Mouse (Mus musculus) embryo, embryonic 10 days (tissue): ENCODE measurements around the gene B3galt5.

Source experiments
- DNase-seq: peaks from one replicate; pipeline ENCODE4 v3.0.0-alpha.2; 2015; ENCODE audit warnings: low spot score

The B3galt5 gene

DNA sequence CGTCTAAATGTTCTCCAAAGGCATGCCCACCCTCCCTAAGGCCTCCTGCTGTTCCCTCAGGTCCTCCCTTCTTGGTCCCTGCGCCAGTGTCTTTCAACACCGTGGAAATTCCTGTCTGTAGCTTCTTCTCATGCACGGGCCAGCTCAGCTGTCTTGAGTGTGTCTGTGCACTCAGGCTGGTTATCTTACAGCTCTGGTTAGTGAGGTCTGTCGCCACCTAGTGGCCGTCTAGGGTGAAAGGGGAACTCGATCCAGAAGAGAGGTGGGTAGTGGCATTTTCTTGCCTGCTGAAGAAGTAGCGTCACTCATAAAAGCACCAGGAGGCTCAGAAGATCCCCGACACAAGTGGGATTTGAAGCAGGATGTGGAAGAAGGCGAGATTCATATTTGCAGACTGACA, 109.5 kb downstream of the B3galt5 start:
- DNase-seq: peak; percentile 93

DNA sequence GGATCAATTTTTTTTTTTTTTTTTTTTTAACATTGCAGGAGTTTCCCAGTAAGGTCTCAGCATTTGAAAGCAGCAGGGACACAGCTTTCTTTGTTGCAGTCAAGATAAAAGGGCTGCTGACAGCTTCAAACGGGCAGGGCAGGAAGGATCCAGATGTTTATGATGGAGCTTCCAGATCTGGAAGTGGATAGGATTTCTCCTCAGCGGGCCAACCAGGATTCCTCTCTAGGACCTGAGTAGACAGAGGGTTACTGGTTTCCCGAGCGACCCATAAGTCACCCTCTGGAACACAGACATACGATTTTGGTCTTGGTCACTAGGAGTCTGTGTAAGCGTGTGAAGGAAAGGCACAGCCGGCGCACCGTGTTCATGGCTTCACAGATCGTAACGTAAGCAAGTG, 112.5 kb downstream of the B3galt5 start:
- peak; percentile 30 for DNase-seq

DNA sequence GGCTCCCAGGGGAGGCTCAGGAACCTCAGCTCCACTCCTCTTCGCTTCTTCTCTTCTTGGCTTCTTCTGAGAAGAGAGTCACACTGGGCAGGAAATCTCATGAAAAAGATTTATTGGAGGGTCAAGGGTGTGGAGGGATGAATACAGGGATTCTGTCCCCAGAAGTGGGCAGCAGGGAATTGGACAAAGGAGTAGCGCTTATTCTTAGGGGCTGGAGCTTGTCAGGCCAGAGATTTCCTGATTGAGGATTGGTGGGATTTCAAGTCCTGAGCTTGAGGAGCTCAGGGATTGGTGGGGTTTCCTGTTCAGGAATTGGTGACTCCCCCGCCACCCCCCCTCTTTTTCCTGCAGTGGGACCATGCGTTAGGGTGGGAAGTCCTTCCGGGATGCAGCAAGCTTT, 113.2 kb downstream of the B3galt5 start:
- no peak for DNase-seq

DNA sequence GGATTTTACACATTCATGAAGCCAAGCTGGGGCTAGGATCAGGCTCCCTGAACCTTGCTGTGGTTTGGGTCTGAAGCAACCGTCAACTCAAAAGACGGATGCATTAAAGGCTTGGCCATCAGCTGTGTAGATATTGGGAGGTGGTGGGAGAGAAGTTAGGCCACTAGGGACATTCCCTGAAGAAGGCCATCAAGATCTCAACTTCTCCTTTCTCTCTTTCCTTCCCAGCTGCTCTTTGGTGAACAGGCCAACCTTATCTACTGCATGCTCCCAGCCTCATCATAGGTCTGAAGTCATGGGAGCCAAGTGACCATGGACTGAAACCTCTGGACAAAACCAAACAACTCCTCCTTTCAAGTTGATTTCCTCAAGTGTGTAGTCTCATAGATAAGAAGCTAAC, 115.9 kb downstream of the B3galt5 start:
- no peak for DNase-seq

DNA sequence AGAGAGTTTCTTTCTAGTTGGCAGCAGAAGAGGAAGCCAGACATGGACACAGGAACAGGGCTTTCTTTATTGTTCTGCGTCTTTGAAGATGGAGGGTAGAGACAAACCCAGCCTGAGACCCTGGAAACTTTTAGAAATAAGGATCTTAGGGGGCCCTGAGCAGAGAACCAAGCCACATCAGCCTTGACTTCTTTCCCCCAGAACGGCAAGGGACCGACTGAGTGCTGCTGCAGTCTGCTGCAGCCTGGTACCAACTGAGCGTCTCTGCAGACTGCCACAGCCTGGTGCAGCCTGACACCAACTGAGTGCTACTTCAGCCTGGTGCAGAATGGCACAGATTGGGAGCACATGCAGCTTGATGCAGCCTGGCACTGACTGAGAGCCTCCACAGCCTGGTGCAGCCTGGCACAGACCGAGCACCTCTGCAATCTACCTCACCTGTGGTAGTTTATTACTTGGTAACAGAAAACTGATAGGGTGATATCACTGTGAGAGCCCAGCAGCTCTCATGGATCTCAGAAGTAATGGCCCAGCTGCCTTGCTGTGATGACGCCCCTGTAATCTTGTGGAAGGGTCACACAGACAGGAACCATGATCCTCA, 117.8 kb downstream of the B3galt5 start:
- DNase-seq: no peak

DNA sequence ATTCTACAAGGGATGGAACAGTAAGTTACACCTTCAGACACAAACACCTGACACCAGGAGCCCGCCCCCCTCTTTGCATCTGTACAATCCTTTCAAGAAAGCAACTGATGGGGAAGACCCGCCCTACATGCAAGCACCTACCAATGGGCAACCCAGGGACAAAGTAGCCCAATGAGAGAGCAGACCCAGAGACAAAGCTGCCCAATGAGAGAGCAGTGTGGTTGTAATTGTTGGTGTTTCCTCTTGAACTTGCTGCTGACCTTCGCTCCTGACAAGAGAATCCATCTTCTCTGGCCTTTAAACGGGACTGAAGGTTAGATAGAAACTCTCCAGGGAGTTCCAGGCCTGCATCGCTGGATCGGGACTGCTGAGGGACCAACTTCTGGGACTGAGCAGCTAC, 118.4 kb downstream of the B3galt5 start:
- DNase-seq: peak; percentile 64

DNA sequence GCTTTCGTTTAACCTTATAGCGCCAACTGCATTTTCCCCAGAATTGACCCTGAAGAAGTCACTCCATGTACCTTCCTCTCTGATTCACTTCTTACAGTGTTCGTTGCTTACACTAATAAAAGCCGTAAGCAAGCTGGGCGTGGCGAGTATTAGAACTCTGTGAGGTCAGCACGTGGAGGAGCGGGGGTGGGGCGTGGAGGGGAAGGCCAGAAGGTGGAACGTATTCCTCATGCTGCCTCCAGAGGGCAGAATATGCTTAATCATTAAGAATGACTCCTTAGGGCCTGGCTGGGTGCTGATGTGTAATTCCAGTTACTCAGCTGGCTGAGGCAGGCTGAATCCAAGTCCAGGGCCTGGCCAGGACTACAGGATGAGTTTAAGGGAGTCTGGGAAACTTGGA, 122.3 kb downstream of the B3galt5 start:
- DNase-seq: peak; percentile 87

DNA sequence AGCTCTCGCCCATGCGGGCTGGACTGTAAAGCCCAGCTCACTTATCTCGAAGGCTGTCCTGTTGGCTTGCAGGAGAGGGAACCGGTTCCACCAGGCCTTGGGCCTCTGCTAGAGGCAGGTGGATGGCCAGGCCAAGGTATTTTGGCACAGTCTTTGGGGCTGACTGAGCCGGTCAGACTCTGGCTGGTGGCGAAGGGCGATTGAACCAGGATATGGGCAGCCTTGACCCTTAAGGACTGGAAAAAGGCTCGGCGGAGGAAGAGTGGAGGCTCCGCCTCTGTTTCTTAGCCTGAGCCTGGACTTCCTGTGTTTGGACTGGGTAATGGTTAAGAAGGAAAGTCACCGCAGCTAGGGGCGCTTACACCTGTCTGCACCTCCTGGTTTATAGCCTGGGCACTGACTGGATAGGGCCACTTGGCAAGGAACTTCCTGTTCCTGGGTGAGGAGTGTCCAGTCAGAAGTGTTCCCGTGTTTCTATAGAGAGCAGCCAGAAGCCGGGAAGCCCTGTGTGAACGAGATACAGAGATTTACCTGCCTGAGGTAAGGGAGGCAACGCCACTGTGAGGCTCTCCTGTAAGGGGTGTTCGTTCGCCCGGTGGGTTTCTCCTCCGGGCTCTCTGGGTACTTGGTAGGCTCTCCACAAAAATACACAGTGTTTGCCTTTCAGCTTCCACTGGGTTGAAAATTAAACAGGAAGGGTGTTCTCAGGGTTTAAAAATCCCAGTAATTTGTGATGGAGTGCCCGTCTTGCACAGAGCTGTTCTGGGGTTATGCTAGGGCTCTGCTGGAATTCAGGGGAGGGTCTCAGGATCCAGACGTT, 125.9 kb downstream of the B3galt5 start:
- no peak for DNase-seq

DNA sequence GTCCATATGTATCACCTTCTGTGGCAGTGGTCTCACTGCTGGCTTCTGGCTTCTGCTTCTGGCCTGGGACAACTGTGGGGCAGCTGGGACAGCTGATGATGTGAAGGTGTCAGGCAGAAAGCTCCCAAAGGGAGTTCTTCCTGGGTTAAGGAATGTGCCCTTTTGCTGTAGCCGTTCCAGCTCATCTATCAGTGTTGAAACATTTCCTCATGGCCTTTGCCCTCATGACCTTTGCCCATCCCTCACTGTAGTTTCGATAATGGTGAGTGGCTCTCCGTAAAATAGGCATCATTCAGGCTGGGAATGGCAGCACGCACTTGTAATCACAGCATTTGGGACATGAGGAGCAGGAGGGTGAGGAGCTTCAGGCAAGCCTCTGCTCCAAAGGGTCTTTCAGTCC, 127.3 kb downstream of the B3galt5 start:
- DNase-seq: peak; percentile 79

DNA sequence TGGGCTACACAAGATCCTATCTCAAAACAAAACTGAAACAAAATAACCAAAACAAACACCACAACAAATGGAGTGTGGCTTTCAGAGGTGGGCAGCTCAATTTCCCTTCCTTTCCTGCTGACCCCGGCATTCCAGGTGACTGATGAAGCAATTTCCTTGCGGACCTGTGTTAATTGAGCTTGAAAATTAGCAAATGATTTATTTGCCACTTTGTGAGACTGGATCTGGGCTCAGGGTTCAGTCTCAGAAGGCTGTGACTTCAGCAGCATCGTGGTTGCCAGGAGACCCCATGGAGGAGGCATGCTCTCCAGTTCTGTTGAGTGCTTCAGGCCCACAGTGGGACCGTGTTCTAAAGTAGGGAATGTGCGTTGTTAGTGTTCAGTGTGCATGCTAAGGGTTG, 127.7 kb downstream of the B3galt5 start:
- peak; percentile 27 for DNase-seq

DNA sequence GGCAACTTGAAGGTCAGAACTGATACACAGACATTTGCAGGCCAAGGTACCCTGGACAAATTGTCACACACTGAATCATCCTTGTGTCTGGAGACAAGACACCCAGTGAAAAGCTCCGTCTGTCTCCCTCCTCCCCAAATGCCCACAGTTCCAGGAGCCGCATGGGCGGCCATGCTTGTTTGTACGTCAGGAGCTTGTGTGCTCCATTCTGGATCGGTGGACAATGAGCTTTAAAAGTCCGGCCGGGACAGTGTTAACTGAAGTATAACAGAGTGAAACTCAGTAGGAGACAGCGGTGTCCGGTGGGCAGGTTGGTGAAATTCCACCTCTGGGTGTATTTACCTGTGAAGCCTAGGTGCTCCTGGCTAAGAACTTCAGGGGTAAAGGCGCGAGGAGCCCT, 129.3 kb downstream of the B3galt5 start:
- no peak for DNase-seq
